ENCODE assay signal across 19 mouse cellular contexts in the genomic region with DNA sequence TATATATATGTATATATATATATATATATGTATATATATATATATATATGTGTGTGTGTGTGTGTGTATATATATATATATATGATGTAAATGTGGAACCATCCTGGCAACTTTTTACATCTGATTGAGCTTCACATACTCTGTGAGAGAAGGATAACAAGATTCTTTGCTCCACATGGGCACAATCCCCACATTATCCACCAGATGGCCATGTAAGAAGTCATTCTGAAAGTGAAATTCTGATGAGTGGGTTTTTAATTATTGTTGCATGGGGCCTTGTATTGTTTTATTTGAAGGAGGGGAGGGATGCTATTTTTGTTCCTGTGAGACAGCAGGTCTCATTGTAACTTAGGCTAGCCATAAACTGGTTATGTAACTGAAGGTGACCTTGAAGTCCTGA. TPM values are rescaled to one million over a fixed set of nuclear protein-coding genes. Genes with fewer than 3 reads are reported as not detected.
A peak's percentile ranks its signal among the peaks of the same experiment; 100 is the strongest.
DNase-seq lines count a peak whose midpoint lies in the region; ATAC-seq and TF ChIP-seq lines count a peak whose summit lies in the region.
"Had no signal": no experiment of that assay in that cellular context is flagged by ENCODE, and none has a peak within 500 bp of the region (broad histone marks: within the 10 kb centered on the region; RNA-seq: fewer than 3 reads in every experiment).

No protein-coding gene starts in this region.

- TF ChIP-seq RAD21 in CH12.LX (IDR thresholded peaks at IDR 0.05; ENCODE audit: low read depth, low read length), result no peak; the same call in 1 of the 2 replicates

- TF ChIP-seq EP300 in CH12.LX (IDR thresholded peaks at IDR 0.05; ENCODE audit: low read length), result no peak

- no peaks in the 10 kb centered on the region for H3K9me3 ChIP-seq in forebrain, postnatal 0 days (ENCODE audit: low read length)
- H3K9me3 ChIP-seq in forebrain, embryonic 10.5 days, result no peaks in the 10 kb centered on the region
- no peaks in the 10 kb centered on the region for H3K9me3 ChIP-seq in CH12.LX (replicated peaks; ENCODE audit: low read length)
- H3K9me3 ChIP-seq: heart, embryonic 13.5 days; midbrain, embryonic 12.5 days had no signal

- H3K4me1 ChIP-seq in forebrain, postnatal 0 days (ENCODE audit: insufficient read depth), result no peaks in the 10 kb centered on the region
- no peaks in the 10 kb centered on the region for H3K4me1 ChIP-seq in forebrain, embryonic 10.5 days
- H3K4me1 ChIP-seq in CH12.LX (ENCODE audit: control insufficient read depth in 1 of 2, insufficient read depth in 2 of 2), result peaks cover 0 to 4% of the 10 kb centered on the region in 2 experiments; a peak in 2 of 4 replicates
- H3K4me1 ChIP-seq: heart, embryonic 13.5 days; midbrain, embryonic 12.5 days had no signal

- H3K9ac ChIP-seq in forebrain, postnatal 0 days, result no peak overlapping the region
- no peak overlapping the region for H3K9ac ChIP-seq in CH12.LX (ENCODE audit: insufficient read depth, low read depth)
- H3K9ac ChIP-seq: heart, embryonic 13.5 days; liver, postnatal 0 days; midbrain, embryonic 12.5 days had no signal

- peak; percentile 55 for TF ChIP-seq CTCF in forebrain, postnatal 0 days (IDR thresholded peaks at IDR 0.05; ENCODE audit: low read depth)
- TF ChIP-seq CTCF in CH12.LX (conservative IDR thresholded peaks at IDR 0.05 in 1 of 2, IDR thresholded peaks at IDR 0.05 in 1 of 2; ENCODE audit: low read depth in 2 of 2, low read length in 2 of 2), result peak in 1 of 2 experiments; percentile 23; a peak in 2 of 4 replicates

- H3K36me3 ChIP-seq in forebrain, postnatal 0 days (ENCODE audit: insufficient read depth), result no peaks in the 10 kb centered on the region
- peaks cover 5% of the 10 kb centered on the region; the same call in 1 of the 2 replicates for H3K36me3 ChIP-seq in forebrain, embryonic 10.5 days (replicated peaks)
- no peaks in the 10 kb centered on the region for H3K36me3 ChIP-seq in CH12.LX (replicated peaks in 1 of 2; ENCODE audit: control insufficient read depth in 1 of 2, insufficient read depth in 1 of 2, low read length in 1 of 2)
- H3K36me3 ChIP-seq: heart, embryonic 13.5 days; midbrain, embryonic 12.5 days had no signal

- no peak overlapping the region for H3K4me3 ChIP-seq in forebrain, postnatal 0 days (ENCODE audit: low read depth, low read length)
- no peak overlapping the region for H3K4me3 ChIP-seq in forebrain, embryonic 10.5 days
- no peak overlapping the region for H3K4me3 ChIP-seq in CH12.LX (replicated peaks in 1 of 3; ENCODE audit: low read depth in 2 of 3, low read length in 2 of 3, poor library complexity in 1 of 3)
- H3K4me3 ChIP-seq: heart, embryonic 13.5 days; midbrain, embryonic 12.5 days had no signal

- peak; percentile 48; the same call in 1 of the 2 replicates for ATAC-seq in forebrain, postnatal 0 days
- ATAC-seq: liver, postnatal 0 days had no signal

- no peak overlapping the region for H3K27ac ChIP-seq in forebrain, postnatal 0 days (ENCODE audit: low read depth, low read length)
- no peak overlapping the region for H3K27ac ChIP-seq in forebrain, embryonic 10.5 days
- no peak overlapping the region for H3K27ac ChIP-seq in CH12.LX (ENCODE audit: insufficient read depth, low read depth)
- H3K27ac ChIP-seq: heart, embryonic 13.5 days; macrophage; midbrain, embryonic 12.5 days had no signal

- H3K79me2 ChIP-seq in CH12.LX (replicated peaks; ENCODE audit: control insufficient read depth, extremely low read depth, insufficient read depth, poor library complexity, severe bottlenecking), result no peaks in the 10 kb centered on the region

- no peak overlapping the region for H3K4me2 ChIP-seq in forebrain, postnatal 0 days (ENCODE audit: low read depth)
- H3K4me2 ChIP-seq in CH12.LX (ENCODE audit: insufficient read depth, low read depth, poor library complexity, severe bottlenecking), result no peak overlapping the region
- H3K4me2 ChIP-seq: heart, embryonic 13.5 days; midbrain, embryonic 12.5 days had no signal

- DNase-seq in forebrain, postnatal 0 days, result peak; percentile 11
- DNase-seq in forebrain, embryonic 10.5 days (ENCODE audit: extremely low spot score, low spot score), result no peak
- peak; percentile 12 to 21 for DNase-seq in layer of hippocampus, postnatal 10 days (ENCODE audit: low spot score in 2 of 2)
- DNase-seq in layer of hippocampus, adult 8-10 months (ENCODE audit: low spot score in 2 of 2), result no peak
- peak; percentile 8 for DNase-seq in CH12.LX (ENCODE audit: extremely low read depth)
- peak; percentile 43 for DNase-seq in brain, adult 2 months (ENCODE audit: low read depth, low spot score)
- DNase-seq in gastrocnemius, postnatal 4 days (ENCODE audit: low spot score in 2 of 2), result no peak
- no peak for DNase-seq in right cerebral cortex, postnatal 25 days
- DNase-seq: B cell, adult 2 months; cerebellum, adult 11 months; cerebellum, postnatal 25 days; gastrocnemius, postnatal 14 days; heart, postnatal 4 days; liver; liver, postnatal 0 days; retina, postnatal 1 day had no signal

- dilution Hi-C loops in CH12.LX (cut with MboI; ENCODE audit: extremely low pct_ligation_motif_present, extremely low pct_unique_long_range_greater_than_20kb, low sequenced_read_pairs), result no loop called here

- in situ Hi-C loops in CH12.LX (cut with MboI; ENCODE audit: low pct_ligation_motif_present, low pct_unique_long_range_greater_than_20kb, low sequenced_read_pairs), result no loop called here

- no peak for TF ChIP-seq POLR2A in CH12.LX (IDR thresholded peaks at IDR 0.05; ENCODE audit: low read depth, low read length)

- no peaks in the 10 kb centered on the region for H3K27me3 ChIP-seq in forebrain, postnatal 0 days (ENCODE audit: insufficient read depth, low read length)
- H3K27me3 ChIP-seq in forebrain, embryonic 10.5 days (ENCODE audit: poor library complexity, severe bottlenecking), result no peaks in the 10 kb centered on the region
- H3K27me3 ChIP-seq in CH12.LX (replicated peaks), result no peaks in the 10 kb centered on the region
- H3K27me3 ChIP-seq: heart, embryonic 13.5 days; midbrain, embryonic 12.5 days had no signal

TF ChIP-seq in CH12.LX, 34 proteins besides CTCF, POLR2A, EP300 and RAD21:
- TF ChIP-seq MEF2A (IDR thresholded peaks at IDR 0.05; ENCODE audit: borderline replicate concordance, low read depth, low read length) (no peak), ZMIZ1 (IDR thresholded peaks at IDR 0.05; ENCODE audit: low read depth, low read length) (no peak), ZNF384 (IDR thresholded peaks at IDR 0.05; ENCODE audit: low read depth, low read length) (no peak), NELFE (IDR thresholded peaks at IDR 0.05; ENCODE audit: low read depth, low read length) (no peak), SMC3 (IDR thresholded peaks at IDR 0.05; ENCODE audit: low read depth, low read length) (peak; percentile 17; the same call in 1 of the 2 replicates)
TF ChIP-seq in CH12.LX: peak in this region for 1.

RNA-seq across cellular contexts. Expression of a gene that starts 22.5 kb away (rescaled TPM):
- 15.8 and 24.2 TPM in 2 replicates for total RNA-seq in forebrain, postnatal 0 days (2014; rRNA removed)
- polyA plus RNA-seq in forebrain, postnatal 0 days (2015; fragmentation: Nextera tagmentation; extraction: Ambion mirVana), result 5.5 and 6.1 TPM in 2 replicates
- 4.3 and 6.3 TPM in 2 replicates for polyA plus RNA-seq in forebrain, embryonic 10.5 days (2016; fragmentation: Nextera tagmentation; extraction: Ambion mirVana)
- 10 to 100 TPM; 29.8 to 36.6 TPM for total RNA-seq in layer of hippocampus, postnatal 10 days (2021)
- total RNA-seq in layer of hippocampus, adult 8-10 months (2022), result 10 to 100 TPM; 14.5 to 25.4 (median 15.2) TPM
- under 0.01 TPM in 1 of 2 replicates, not detected in the other for total RNA-seq in CH12.LX (2012; rRNA removed)
- total RNA-seq in CH12.LX (2014; rRNA removed), result 0.03 TPM in 1 of 2 replicates, not detected in the other
- polyA plus RNA-seq in CH12.LX (2012; ENCODE audit: insufficient read length, low read depth), result not detected in 2 replicates
- 1 to 10 TPM; 2.5 to 2.8 TPM for total RNA-seq in gastrocnemius, postnatal 4 days (2021)

Comparison
In these comparisons a context has a peak if more than half of its experiments do, and no peak if none do; other contexts are left out.
1. DNase-seq: peak in forebrain, postnatal 0 days (single experiment), layer of hippocampus, postnatal 10 days (2 of 2), CH12.LX (single experiment) and brain, adult 2 months (single experiment); none in forebrain, embryonic 10.5 days (single experiment), layer of hippocampus, adult 8-10 months (0 of 2), gastrocnemius, postnatal 4 days (0 of 2) and right cerebral cortex, postnatal 25 days (single experiment).